Mouse (Mus musculus) adrenal gland, postnatal 10 days (tissue): ENCODE results near the gene Paox. TPM values are rescaled to one million over a fixed set of nuclear protein-coding genes. Genes with fewer than 3 reads are reported as not detected.
"Not testable (repeated sequence)": the region's sequence is repeated elsewhere in the genome, so short reads cannot be mapped to it uniquely, and the experiment has no call there.

ENCODE experiments used
- DNase-seq: peaks from one replicate; pipeline ENCODE4 v3.0.0; 2021; ENCODE audit warnings: mixed read lengths
- total RNA-seq, 2 experiments: library from RNA; stranded (reverse); gene quantifications; 2 replicates each; pipeline ENCODE4 v1.2.3; 2021

Gene Paox
- total RNA-seq, 2 experiments from 2014 or later: 21.2 to 25.1 TPM

DNA sequence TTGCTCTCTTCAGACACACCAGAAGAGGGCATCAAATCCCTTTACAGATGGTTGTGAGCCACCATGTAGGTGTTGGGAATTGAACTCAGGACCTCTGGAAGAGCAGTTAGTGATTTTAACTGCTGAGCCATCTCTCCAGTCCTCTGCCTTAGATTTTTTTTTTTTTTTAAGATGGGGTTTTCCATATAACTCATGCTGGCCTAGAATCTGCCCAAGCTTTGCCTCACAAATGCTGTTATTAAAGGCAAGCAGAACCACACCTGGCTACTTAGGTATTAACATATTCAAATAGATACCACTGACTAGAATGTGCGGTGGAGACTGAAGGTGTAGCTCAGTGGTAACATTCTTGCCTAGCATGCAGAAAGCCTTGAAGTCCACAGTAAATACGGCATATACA is 4.9 kb downstream of the Paox start:
- no peak for DNase-seq

DNA sequence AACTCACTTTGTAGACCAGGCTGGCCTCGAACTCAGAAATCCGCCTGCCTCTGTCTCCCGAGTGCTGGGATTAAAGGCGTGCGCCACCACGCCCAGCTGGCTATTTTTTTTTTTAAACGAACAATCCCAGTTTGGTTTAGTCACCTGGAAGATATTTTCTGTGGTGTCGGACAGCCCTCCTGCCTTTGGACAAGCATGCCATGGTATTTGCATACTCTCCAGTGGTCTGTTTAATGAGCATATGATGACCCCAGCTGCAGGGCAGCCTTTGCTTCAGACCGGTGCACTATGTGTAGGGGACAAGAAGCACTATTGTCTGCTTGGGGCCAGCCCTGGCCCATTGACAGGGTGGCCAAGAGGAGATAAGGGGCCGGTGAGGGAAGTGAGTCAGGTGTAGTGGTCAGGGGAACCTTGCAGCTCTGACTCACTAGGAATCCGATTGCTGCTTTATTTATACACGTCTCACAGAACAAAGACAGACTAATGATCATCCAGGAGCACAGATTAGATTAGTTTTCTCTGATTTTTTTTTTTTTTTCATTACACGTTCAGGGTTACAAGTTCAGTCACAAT is 5.8 kb downstream of the Paox start:
- DNase-seq: no peak

DNA sequence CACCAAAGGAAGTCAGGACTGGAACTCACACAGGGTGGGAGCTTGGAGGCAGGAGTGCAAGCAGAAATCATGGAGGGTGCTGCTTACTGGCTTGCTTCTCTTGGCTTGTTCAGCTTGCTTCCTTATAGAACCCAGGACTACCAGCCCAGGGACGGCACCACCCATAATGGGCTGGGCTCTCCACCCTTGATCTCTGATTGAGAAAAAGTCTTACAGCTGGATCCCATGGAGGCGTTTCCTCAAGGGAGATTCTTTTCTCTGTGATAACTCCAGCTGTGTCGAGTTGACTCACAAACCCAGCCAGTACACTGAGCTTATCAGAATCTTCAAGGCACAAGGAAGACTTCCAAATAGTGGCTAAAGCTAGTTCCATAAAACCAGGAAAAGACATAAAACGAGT is 7.2 kb downstream of the Paox start:
- DNase-seq: no peak

DNA sequence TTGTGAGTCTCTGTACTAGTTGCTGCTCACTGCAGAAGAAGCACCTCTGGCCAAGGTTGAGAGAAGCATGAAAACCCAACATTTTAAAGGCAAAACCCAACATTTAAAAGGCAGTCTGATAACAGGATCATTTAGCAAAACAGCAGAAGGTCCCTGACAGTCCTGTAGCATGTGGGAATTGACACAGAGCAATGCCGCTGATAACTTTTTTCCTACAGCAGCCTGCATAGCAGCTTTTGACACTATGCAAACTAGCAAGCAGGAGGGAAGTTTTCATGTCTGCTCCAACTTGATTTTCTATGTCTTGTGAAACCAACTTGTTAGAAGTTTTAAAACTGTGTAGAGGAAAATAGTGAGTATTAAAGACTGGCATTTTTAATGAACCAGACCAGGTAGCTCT is 8.8 kb downstream of the Paox start:
- no peak for DNase-seq

DNA sequence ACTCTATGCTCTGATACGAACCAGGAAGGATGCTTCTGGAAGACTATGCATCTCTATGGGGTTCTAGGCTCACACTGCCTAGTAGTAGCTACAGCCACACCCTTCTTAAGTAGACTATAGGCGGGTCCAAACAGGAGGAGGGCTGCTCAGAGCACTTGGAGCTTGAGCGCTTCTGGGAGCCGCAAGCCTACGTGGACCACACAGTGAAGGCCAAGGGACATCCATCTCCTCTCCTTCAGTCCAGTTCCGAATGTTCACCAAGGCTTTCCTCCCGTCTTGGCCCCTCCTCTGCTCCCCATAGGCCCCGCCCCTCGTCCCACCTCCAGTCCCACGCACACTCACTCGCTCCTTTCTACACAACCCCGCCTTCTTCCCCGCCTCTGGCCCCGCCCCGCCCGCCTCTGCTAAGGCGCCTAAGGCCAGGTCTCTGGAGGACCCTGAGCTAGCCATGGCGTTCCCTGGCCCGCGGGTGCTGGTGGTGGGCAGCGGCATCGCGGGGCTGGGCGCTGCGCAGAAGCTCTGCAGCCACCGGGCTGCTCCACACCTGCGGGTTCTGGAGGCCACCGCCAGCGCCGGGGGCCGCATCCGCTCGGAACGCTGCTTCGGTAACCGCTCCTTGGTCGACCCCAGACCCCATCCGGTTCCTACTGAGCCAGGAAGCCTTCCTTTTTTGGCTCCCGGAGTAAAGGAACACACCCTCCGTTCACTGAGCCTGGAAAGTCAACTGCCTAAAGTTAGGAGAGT is 9.9 kb downstream of the Paox start:
- DNase-seq: peak; percentile 98

DNA sequence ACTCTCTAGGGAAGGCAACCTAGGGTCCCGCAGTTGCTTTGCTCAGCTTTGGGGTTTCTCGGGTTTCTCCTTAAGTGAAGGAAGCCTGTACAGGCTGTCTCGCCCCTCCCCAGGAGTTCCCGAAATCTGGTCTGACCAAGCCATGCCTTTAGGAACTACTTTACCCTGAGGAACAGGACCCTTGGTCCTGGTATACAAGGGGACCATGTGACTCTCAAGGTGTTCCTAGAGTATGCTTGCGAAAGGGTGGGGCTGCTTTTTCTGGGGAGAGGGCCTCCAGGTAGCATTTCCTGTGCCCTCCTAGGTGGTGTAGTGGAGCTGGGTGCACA is 10.4 kb downstream of the Paox start:
- no peak for DNase-seq

DNA sequence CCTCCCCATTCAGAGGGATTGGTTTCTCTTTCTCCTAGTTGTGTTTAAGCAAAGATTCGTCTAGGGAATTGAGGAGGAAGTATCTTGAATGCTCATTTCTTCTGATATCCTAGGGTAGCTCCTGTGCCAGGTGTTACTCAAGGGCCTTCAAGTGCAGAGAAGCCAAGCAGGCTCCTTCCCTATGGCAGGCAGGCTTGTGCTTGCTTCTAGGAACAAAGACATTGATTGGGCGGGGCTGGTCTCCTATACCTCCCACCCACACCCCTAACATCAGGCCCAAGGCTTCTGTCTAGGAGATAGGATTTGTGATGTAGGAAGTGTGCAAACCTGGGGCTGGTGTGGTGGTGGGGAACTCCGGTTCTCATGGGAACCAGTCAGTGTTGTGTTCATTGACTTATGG is 11.3 kb downstream of the Paox start:
- DNase-seq: no peak

DNA sequence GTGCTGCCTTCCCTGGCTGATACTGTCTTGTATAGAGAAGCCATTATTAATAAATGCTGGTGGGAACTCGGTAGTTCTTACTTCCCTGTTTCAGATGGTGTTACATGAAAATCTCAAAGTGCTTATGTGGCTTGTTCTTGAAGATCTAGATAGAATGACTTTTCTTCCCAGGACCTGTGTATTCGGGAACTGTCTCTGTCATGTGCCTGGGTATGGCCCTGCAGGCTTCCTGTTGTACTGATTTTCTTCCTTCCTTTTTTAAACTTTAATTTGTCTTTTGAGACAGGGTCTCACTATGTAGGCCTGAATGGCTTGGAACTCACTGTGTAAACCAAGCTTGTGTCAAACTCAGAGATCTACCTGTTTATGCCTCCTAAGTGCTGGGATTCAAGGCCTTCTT is 12.3 kb downstream of the Paox start:
- DNase-seq: no peak

DNA sequence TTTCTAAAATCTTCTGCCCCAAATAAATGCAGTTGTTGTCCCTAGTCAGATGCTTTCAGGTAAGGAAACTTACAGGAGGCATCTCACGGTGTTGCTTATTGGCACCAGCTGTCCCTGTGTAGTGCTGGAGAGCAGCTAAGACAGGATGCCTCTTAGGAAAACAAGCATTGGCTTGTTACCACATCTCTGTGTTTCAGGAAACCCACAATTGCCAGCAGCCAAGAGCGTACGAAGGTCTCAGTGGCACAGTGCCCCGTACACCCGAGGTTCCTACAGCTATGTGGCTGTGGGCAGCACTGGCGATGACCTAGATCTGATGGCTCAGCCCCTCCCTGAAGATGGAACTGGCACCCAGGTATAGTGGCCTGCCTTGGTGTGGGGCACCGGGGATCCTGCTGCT is 16.6 kb downstream of the Paox start:
- DNase-seq: not testable (repeated sequence)

DNA sequence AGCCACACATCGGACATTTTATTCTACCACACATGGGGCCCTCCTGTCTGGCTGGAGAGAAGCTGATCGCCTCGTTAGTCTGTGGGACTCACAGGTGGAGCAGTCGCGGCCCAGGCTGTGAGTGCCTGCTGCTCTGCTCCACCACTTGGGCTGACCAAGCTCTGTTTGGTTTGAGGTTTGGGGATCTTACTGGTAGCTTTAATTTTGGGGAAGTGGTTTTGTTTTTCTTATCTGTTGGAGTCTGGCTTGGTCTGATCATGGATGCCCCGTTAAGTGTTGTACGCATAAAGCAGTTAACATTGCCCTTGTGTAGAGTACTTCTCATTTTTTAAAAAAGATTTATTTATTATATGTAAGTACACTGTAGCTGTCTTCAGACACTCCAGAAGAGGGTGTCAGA is 18.4 kb downstream of the Paox start:
- DNase-seq: not testable (repeated sequence)

DNA sequence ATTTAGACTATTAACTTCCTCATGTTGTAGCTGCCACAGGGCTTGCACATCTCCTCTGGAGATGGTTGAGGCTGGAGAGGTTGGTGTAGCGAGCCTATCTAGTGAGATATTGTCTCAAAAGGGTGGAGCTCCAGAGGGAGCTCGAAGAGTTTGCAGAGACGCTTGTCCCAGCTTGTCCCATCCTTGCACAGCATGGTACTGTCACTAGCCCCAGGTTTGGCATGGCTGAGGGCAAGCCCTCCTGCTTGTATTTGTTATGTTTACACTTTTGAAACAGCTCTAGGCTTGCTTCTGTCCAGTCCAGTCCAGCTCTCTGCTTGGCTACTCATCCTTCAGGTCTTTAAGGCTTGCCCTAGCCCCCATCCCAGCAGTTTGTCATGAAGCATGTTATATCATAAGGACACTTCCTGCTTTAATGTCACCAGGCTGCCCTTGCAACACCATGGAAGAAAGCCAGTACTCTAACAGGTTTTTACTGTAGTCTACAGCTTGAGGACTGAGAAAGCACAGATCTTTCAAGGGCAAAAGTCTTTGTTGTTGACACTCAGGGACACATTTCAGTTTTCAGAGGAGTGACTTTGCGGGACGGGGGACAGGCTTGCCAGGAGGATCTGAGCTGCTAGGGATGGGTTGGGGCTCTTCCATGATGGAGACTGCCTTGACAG is 19.6 kb downstream of the Paox start:
- DNase-seq: peak; percentile 50

DNA sequence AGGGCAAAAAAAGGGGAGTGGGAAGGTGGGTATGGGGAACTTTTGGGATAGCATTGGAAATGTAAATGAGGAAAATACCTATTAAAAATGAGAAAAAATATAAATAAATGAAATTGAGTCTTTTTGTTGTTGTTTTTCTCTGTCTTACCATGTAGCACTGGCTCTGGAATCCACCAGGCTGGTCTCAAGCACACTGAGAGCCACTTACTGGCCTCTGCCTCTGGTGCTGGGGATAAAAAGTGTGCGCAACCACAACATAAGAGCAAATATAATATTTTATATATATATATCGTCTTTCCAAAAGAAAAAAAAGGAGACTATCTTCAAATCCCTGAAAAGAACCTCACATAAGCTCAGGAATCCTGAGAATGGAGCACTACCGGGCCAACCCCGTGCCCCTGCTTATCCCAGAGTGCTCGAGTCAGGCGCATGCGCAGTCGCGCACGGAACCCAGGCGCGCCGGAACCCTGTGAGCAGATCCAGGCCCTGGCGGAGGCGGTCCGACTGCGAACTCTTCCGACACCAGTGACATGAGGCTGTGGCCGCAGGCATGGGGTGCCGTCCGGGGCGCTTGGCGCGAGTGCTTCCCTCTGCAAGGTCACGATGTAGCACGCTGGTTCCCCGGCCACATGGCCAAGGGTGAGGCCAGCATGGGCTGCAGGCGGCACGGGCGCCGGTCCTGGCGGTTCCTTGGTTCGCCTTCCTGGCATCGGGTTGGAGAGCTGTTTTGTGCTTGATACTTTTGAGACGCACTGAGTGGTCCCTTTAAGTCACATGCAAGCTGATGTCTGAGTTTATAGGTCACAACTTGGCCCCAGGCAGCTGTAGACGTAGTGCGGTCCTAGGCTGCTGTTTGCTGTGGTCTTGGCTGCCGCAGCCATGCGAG is 21.8 kb downstream of the Paox start, which contains the start of gene Mtg1:
TSS of gene Mtg1 (plus strand) at position 430 of the 886 bp plus-strand sequence.
- peak; percentile 97 for DNase-seq

DNA sequence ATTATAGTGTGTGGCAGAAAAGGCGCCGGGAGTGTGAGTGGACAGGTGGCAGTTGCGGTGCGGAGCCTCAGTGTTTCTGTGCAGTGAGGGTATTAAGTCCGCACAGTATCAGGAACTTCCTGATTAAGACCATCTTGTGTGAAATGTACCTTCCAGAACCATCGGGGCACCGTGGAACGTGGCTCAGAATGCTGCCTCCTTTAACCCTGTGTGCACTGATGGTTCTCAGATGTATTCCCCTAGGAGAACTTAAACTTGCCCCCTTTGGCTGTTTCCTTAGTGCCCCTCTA is 22.4 kb downstream of the Paox start:
- DNase-seq: no peak

DNA sequence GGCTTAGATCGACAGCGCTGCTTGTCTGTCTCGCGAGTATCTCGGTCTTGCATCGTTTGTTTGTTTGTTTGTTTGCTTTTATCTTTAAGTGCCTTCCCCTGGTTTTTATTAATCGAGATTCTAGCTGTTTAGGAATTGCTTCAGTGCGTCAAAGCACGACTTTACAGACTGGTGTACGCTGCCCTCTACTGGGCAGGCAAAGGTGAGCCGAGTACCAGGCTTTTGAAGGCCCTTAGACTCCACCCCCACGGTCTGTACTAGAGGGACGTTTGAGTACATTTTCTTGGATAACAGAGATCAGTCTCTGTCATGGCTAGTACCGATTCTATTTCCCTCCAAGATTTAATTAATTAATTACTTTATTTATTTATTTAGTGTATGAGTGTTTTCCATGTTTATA is 25.8 kb downstream of the Paox start:
- DNase-seq: peak; percentile 81

DNA sequence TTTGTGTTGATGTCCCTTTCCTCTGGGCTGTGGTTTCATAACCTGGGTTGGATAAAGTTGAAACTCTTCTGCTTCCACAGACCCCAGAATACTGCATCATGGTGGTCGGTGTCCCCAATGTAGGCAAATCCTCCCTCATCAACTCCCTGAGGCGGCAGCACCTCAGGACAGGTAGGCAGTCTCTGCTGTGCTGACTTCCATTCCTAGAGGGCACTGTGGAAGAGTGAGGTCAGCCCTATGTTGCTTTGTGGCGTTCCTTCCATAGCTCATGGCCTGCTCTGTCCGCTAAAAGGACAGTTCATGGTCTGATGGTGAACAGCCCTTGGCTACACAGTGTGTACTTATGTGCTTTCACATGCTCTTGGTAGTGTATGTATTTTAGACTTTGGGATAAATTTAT is 29.0 kb downstream of the Paox start:
- no peak for DNase-seq

DNA sequence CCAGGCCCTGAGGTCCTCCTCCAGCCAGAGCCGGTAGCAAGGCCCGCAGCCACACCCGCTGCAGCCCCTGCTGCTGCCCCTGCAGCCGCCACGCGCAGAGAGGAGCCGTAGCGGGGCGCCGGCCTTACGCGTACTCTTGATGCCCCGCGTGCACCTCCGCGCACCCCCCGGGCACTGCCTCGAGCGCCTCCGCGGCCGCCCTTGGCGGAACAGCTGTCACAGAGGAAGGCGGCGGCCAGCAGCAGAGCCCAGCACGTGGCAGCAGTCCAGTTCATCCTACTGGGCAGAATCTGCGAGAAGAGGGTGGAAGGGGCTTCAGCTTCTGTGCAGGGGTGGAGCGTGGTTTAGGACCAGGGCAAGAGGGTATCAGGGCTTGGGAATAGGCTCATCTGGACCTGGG is 37.8 kb downstream of the Paox start:
- peak; percentile 51 for DNase-seq

DNA sequence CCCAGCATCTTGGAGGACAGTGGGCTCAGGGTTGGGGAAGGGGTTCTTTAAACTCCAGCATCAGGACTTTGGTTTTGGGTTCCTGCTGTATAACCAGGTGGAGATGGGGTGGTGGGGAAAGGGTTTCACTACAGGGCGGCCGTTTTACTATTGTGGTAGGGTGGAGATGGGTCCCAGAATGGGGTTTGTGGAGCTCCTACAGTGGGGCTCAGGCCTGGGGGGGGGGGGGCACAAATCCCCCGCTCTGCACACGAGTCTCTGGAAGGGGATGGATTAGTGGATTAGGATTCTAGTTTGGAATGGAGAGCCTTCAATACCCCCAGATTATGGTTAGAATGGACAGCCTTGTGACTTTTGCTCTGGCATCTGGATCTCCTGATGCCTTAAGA is 38.2 kb downstream of the Paox start:
- no peak for DNase-seq

DNA sequence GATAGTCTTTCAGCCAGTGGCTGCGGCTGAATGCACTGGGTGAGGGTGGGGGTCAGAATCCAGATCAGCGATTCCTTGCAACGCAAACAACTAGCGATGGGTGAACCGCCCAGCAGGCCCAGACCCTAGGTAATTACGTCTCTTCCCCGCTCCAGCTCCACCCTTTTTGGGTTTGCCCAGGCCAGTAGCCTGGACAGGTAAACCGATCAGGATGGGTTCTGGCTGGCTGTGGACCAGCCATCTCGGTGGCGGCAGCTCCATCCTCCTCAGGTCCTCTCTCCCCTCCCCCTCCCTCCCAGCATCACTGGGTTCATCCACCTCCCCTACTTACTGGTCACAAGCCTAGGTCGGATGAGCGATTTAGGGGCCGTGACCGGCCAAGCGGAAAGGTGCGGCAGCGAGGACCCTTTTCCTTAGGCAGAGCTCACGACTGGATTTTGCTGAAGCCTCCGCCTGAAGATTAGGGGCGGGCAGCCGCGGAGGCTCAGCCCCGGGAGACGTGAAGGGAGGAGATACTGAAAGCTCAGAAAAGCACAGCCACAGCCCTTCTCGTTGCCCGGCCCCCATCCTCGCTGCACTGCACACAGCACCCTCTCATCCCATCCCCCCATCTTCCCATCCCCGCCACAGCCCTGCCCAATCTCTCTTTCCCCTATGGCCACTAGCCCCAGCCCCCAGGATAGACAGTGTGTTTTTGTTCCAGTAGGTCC is 38.8 kb downstream of the Paox start, which contains the start of gene Sprn:
TSS of gene Sprn (minus strand) at position 660 of the 710 bp plus-strand sequence.
- DNase-seq: no peak

DNA sequence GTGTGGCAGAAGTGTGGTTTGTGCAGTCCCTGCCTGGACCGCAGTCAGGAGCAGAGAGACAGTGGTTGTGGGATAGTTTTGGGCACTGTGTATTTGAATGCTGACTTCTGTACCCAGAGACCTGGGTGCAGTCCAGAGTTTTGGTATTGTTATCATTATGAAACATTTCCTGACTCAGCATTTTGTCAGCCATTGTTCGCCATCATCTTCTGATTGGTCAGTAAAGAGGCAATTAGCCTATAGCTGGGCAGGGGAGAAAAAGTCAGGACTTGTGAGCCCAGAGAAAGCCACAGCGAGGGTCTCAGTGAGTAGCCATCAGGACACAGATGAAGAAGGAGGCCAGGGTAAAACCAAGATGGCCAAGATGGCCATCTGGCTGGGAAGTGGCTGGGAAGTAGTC is 44.8 kb downstream of the Paox start:
- no peak for DNase-seq

DNA sequence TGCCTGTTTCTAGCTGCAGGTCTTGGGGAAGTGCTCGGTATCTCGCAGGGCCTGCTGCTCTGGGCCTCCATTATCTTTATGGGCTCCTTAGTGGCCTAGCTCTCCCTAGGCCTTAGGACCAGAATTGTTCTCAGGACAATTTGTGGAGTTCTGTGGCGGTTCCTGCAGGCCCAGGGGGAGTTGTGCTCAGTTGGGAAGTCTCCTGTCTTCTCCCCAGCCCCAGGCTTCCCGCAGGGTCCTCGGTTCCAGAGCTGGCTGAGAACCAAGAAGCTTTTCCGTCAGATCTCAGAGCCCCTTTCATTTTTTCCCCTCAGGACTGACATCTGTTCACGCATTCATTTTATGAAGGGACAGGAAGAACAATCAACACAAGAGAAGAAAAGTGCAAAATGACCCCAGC is 49.1 kb downstream of the Paox start, which contains the start of gene Olfr522:
TSS of gene Olfr522 (minus strand) at position 101 of the 400 bp plus-strand sequence.
- DNase-seq: no peak

DNA sequence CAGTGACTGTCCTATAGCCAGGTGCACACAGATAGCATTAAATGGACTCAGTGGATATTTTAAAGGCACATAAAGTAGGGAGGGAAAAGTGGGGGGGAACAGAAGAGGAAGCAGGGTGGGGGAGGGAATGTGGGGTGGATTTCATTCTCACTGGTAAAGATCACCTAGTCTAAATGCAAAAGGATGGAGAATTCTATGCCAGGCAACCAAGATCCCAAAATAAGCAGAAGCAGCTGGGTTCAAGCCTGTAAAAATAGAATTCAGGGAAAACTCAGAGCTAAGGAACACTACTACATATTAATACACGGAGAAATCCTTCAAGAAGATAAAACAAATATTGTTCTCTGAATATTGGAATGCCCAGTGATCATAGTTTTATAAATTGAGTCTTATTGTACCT is 52.4 kb downstream of the Paox start:
- DNase-seq: no peak

DNA sequence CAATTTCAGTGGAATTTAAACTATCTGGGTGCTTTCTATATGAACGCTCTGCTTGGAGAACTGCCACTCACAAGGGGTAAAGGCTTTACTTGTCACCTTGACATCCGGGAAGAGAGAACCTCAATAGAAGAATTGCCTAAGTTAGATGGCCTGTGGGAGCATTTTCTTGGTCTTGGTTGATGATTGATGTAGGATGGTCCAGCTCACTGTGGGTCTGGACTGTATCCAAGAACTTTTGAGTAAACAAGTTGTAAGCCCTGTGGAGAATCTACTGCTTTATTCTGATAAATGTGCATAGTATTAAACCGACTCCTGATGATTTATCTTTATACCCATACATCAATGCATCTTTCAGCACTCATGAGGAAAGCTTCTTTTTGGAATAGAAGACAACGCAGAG is 53.8 kb downstream of the Paox start:
- no peak for DNase-seq
